Mouse (Mus musculus) brain, embryonic 14.5 days (tissue): ENCODE data around the gene Kif5c. TPM values are rescaled to one million over a fixed set of nuclear protein-coding genes. Genes with fewer than 3 reads are reported as not detected.

Experiments used
- DNase-seq: peaks from one replicate; pipeline ENCODE4 v3.0.0-alpha.2; 2011; ENCODE audit warnings: low read depth
- CTCF ChIP-seq: fragments of 200-500 bp; IDR thresholded peaks from 2 replicates; pipeline ENCODE4 v1.5.1; 2012; ENCODE audit warnings: inconsistent platforms, mild to moderate bottlenecking, moderate library complexity, borderline replicate concordance; ENCODE audit not compliant: insufficient read depth, insufficient read length; ENCODE audit errors: extremely low read depth
- POLR2A ChIP-seq: fragments of 200-500 bp; IDR thresholded peaks from 2 replicates; pipeline ENCODE4 v1.6.1; 2012; ENCODE audit warnings: mild to moderate bottlenecking, inconsistent platforms, borderline replicate concordance; ENCODE audit not compliant: poor library complexity, insufficient read depth, insufficient read length, severe bottlenecking; ENCODE audit errors: extremely low read depth
- polyA plus RNA-seq: library from polyadenylated mRNA; depleted of rRNA; stranded (reverse); fragments of >200 nt; gene quantifications from 2 replicates; pipeline ENCODE4 v1.2.3, GENCODE M21; 2012

The Kif5c gene
- polyA plus RNA-seq, 1 experiment: 253 TPM

- TF ChIP-seq CTCF (no peak), POLR2A (no peak)
- peak; percentile 91 for DNase-seq
Measured at GRCm38 (mm10) chr2:49655195-49655873, 36.2 kb downstream of the Kif5c start.

GRCm38 (mm10) chr2:49655874-49656195 is 36.7 kb downstream of the Kif5c start:
- TF ChIP-seq POLR2A: no peak
- no peak for TF ChIP-seq CTCF
- no peak for DNase-seq

- DNase-seq: no peak
- TF ChIP-seq POLR2A (no peak), CTCF (no peak)
Measured at GRCm38 (mm10) chr2:49656988-49657387, 37.9 kb downstream of the Kif5c start.

- DNase-seq: no peak
- TF ChIP-seq CTCF (no peak), POLR2A (no peak)
Measured at GRCm38 (mm10) chr2:49657666-49658065, 38.6 kb downstream of the Kif5c start.

GRCm38 (mm10) chr2:49658988-49659387 is 39.9 kb downstream of the Kif5c start:
- no peak for DNase-seq
- no peak for TF ChIP-seq POLR2A
- no peak for TF ChIP-seq CTCF

GRCm38 (mm10) chr2:49659964-49660363 is 40.9 kb downstream of the Kif5c start:
- TF ChIP-seq CTCF (no peak), POLR2A (no peak)
- DNase-seq: no peak

- DNase-seq: no peak
- TF ChIP-seq CTCF (no peak), POLR2A (no peak)
Measured at GRCm38 (mm10) chr2:49660375-49660923, 41.4 kb downstream of the Kif5c start.

- TF ChIP-seq CTCF (no peak), POLR2A (no peak)
- DNase-seq: no peak
Measured at GRCm38 (mm10) chr2:49661348-49661747, 42.2 kb downstream of the Kif5c start.

- no peak for TF ChIP-seq POLR2A
- TF ChIP-seq CTCF: no peak
- DNase-seq: no peak
Measured at GRCm38 (mm10) chr2:49661872-49662271, 42.8 kb downstream of the Kif5c start.

- DNase-seq: peak; percentile 65
Measured at GRCm38 (mm10) chr2:49671753-49672500, 52.8 kb downstream of the Kif5c start.

GRCm38 (mm10) chr2:49672501-49672874 is 53.4 kb downstream of the Kif5c start:
- DNase-seq: peak; percentile 88
- no peak for TF ChIP-seq CTCF
- no peak for TF ChIP-seq POLR2A

More at GRCm38 (mm10) chr2:49671753-49672500, 52.8 kb downstream of the Kif5c start:
- TF ChIP-seq POLR2A (no peak), CTCF (no peak)
